Mouse (Mus musculus): ENCODE data around the gene Sctr.

GRCm38 (mm10) chr1:120085696-120086095 lies 79.0 kb downstream of the Sctr start:
- TF ChIP-seq CTCF (IDR thresholded peaks at IDR 0.05; ENCODE audit: borderline replicate concordance, extremely low read depth, insufficient read depth, insufficient read length) (no peak), POLR2A (IDR thresholded peaks at IDR 0.05; ENCODE audit: borderline replicate concordance, extremely low read depth, insufficient read depth, insufficient read length, poor library complexity, severe bottlenecking) (no peak)
